Mouse (Mus musculus) kidney, embryonic 15.5 days (tissue): ENCODE measurements around the gene Rpl36a. TPM values are rescaled to one million over a fixed set of nuclear protein-coding genes. Genes with fewer than 3 reads are reported as not detected.
A peak's percentile ranks its signal among the peaks of the same experiment; 100 is the strongest.

ENCODE experiments used
- ATAC-seq: fragments of 200-750 bp; cut with Nextera tagmentation; replicated peaks from 2 replicates; pipeline ENCODE4 v1.8.0; 2017; ENCODE audit warnings: moderate TSS enrichment; ENCODE audit not compliant: low FRiP score
- H3K27ac ChIP-seq: fragments of 300-500 bp; sonication (generic); 2 replicates; pipeline ENCODE4 v1.5.1; 2015; ENCODE audit warnings: mild to moderate bottlenecking, inconsistent platforms
- H3K27me3 ChIP-seq: fragments of 300-500 bp; sonication (generic); 2 replicates; pipeline ENCODE4 v1.6.1; 2015; ENCODE audit warnings: inconsistent platforms
- H3K36me3 ChIP-seq: fragments of 300-500 bp; sonication (generic); 2 replicates; pipeline ENCODE4 v1.6.1; 2015; ENCODE audit warnings: inconsistent platforms
- H3K4me1 ChIP-seq: fragments of 300-500 bp; sonication (generic); 2 replicates; pipeline ENCODE4 v1.6.1; 2015; ENCODE audit warnings: inconsistent platforms
- H3K4me2 ChIP-seq: fragments of 300-500 bp; sonication (generic); 2 replicates; pipeline ENCODE4 v1.6.1; 2015; ENCODE audit warnings: moderate library complexity, mild to moderate bottlenecking, inconsistent platforms
- H3K4me3 ChIP-seq: fragments of 300-500 bp; sonication (generic); replicated peaks from 2 replicates; pipeline ENCODE4 v1.5.1; 2015; ENCODE audit warnings: mild to moderate bottlenecking, inconsistent platforms
- H3K9ac ChIP-seq: fragments of 300-500 bp; sonication (generic); 2 replicates; pipeline ENCODE4 v1.6.1; 2015; ENCODE audit warnings: mild to moderate bottlenecking, inconsistent platforms
- H3K9me3 ChIP-seq: fragments of 300-500 bp; sonication (generic); replicated peaks from 2 replicates; pipeline ENCODE4 v1.6.1; 2016; ENCODE audit warnings: inconsistent platforms
- WGBS: fragments of 180-500 bp; shearing (Covaris S2); methylation state at CpG from one replicate; pipeline ENCODE4 v1.1.7; 2015; ENCODE audit warnings: mixed read lengths; 5-methylcytosine and 5-hydroxymethylcytosine counted together
- polyA plus RNA-seq: library from polyadenylated mRNA; unstranded; fragments of >200 nt; fragmentation: Nextera tagmentation; extraction: Ambion mirVana; gene quantifications from 2 replicates; pipeline ENCODE4 v1.2.1, GENCODE M21; 2015

Gene Rpl36a
- polyA plus RNA-seq, 1 experiment from 2014 or later, result 426 TPM

DNA sequence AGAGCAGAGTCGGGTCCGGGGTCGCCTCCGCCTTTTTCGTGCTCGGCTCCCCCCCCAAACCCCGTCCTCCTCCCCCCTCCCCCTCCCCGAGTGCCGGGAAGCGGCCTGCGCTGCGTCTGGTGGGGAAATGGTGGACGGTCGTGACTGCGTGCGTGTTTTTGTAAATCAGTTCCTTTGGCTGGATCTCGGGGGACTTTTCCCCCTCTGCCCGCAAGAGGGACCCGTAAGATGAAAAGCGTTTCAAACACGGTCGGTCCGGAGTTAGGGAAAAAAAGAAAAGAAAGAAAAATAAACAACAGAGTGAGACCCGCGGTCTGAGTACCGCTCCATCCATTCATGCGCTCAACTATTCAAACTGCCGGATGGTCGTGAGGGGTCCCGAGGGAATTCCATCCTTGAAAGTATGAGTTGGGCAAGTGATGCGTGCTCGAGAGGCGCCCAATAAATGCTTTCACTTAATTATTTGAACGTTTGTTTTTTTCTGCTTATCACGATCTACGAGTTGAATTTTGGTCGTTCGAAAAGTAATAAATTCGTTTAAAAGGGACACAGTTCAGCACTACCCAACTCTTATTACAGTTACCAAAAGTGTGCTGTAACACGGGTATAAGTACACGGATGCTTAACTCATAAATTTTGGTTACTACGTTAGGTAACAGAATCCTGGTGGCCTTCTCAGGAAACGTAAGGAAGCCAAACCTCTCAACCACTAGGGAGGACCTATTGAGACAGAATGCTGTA, 16.1 kb downstream of the Rpl36a start:
- H3K4me2 ChIP-seq, result peak overlapping the region; percentile 55
- H3K4me3 ChIP-seq, result peak overlapping the region; percentile 58
- no peaks in the 10 kb centered on the region for H3K36me3 ChIP-seq
- H3K27ac ChIP-seq, result peak overlapping the region; percentile 93
- H3K9me3 ChIP-seq, result no peaks in the 10 kb centered on the region
- 19% methylated on average over 43 of the region's 43 CpGs for WGBS
- H3K27me3 ChIP-seq, result 0 out of 2 replicates have a peak, but pooled peaks cover 1% of the 10 kb centered on the region
- H3K9ac ChIP-seq, result peak overlapping the region; percentile 53
- ATAC-seq, result peak; percentile 82
- H3K4me1 ChIP-seq, result peaks cover 6% of the 10 kb centered on the region; the same call in 1 of the 2 replicates

DNA sequence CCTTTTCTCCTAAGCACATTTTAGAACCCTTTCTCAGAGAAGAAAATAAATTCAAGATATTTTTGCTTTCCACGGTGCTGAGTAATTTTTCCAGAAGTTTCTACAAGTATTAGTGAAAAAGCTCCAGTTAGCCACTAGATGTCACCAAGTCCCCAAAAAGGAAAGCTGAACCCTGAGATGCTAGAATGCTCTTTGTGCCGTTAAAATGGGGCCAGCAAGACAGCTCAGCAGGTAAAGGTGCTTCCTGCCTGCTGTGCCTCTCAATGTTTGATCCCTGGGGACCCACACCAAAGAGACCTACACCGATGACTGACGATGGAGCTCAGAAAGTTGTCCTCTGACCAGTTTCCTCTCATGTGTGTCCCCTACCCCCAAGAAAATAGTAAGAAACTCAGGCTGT, 24.0 kb downstream of the Rpl36a start:
- Histone ChIP-seq H3K4me2 (no peak overlapping the region), H3K9me3 (no peaks in the 10 kb centered on the region), H3K4me1 (no peaks in the 10 kb centered on the region), H3K4me3 (no peak overlapping the region), H3K9ac (no peak overlapping the region), H3K36me3 (0 out of 2 replicates have a peak, but pooled peaks cover 5% of the 10 kb centered on the region), H3K27me3 (no peaks in the 10 kb centered on the region), H3K27ac (no peak overlapping the region)
- 39% methylated on average over 4 of the region's 4 CpGs for WGBS
- ATAC-seq, result no peak

DNA sequence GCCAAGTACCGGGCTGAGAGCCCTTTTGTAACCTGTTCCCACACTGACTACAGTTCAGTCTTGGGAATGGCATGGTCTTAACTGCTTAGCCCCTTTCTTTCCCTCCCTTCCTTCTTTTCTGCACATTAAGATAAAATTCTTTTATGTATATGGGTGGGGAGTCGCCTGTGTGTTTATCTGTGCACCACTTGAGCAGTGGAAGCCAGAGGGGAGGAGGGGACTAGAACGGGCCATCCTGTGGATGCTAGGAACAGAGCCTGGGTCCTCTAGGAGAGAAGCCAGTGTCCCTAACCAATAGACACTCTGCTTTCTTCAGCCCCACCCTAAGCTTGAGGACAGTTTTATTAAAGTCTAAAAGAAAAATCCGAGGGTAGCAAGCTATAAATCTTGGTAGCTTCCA, 25.5 kb downstream of the Rpl36a start:
- Histone ChIP-seq H3K9me3 (no peaks in the 10 kb centered on the region), H3K27ac (no peak overlapping the region), H3K9ac (no peak overlapping the region), H3K4me3 (no peak overlapping the region), H3K27me3 (no peaks in the 10 kb centered on the region), H3K36me3 (0 out of 2 replicates have a peak, but pooled peaks cover 5% of the 10 kb centered on the region), H3K4me2 (no peak overlapping the region), H3K4me1 (no peaks in the 10 kb centered on the region)
- ATAC-seq, result no peak; the same call in 1 of the 2 replicates
- 64% methylated on average over 4 of the region's 4 CpGs for WGBS

DNA sequence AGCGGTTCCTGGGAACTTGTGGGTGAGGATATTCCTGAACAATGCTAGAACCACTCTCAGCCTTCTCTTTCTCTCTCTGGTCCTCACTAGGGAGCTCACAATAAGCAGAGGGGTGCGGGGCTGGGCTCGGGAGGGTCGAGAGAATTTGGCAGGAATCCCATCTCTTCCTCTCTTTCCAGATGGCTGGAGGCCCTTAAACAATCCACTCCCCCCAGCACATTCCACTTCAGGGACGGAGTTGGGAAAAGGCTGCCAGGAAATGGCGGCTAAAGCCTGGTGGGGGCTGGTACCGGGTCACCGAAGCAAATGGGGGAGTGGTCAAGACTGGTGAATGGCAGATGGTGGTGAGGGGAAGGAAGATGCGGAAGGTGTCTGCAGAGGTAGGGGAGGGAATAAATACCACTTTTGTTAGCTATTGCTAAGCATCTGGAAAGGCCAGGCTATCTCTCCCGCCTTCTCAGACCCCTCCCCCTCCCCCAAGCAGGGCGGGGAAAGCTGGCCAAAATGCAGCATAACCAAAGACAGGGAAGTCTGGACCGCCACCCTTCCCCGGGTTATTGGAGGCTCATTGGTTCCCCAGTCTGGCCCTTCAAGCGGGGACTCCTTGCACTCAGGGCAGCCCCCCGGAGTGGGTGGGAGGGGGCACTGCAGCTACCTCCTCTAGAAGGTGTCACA, 27.0 kb downstream of the Rpl36a start:
- Histone ChIP-seq H3K36me3 (0 out of 2 replicates have a peak, but pooled peaks cover 1% of the 10 kb centered on the region), H3K4me1 (no peaks in the 10 kb centered on the region), H3K9me3 (no peaks in the 10 kb centered on the region), H3K27ac (peak overlapping the region; percentile 94), H3K4me2 (peak overlapping the region; percentile 54), H3K27me3 (peaks cover 5% of the 10 kb centered on the region; the same call in 1 of the 2 replicates), H3K9ac (no peak overlapping the region), H3K4me3 (peak overlapping the region; percentile 33)
- peak; percentile 91 for ATAC-seq
- 14% methylated on average over 14 of the region's 15 CpGs for WGBS

DNA sequence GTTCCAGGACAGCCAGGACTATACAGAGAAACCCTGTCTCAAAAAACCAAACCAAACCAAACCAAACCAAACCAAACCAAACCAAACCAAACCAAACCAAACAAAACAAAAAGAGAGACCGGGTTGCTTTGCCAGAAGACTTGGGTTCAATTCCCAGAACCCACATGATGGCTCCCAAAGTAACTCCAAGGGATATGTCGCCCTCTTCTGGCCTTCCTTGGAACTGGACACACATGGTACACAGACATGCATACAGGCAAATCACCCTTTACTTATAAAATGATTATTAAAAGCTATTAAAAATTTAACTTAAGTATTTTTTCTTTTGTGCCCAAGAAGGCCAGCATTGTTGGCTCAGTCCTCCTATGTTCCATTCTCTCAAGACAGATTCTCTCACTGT, 28.9 kb downstream of the Rpl36a start:
- Histone ChIP-seq H3K4me2 (no peak overlapping the region), H3K27ac (no peak overlapping the region), H3K27me3 (peaks cover 12% of the 10 kb centered on the region; the same call in 1 of the 2 replicates), H3K4me3 (no peak overlapping the region), H3K9ac (no peak overlapping the region), H3K4me1 (no peaks in the 10 kb centered on the region), H3K36me3 (no peaks in the 10 kb centered on the region), H3K9me3 (no peaks in the 10 kb centered on the region)
- no peak for ATAC-seq
- 65% methylated on average over 2 of the region's 2 CpGs for WGBS

DNA sequence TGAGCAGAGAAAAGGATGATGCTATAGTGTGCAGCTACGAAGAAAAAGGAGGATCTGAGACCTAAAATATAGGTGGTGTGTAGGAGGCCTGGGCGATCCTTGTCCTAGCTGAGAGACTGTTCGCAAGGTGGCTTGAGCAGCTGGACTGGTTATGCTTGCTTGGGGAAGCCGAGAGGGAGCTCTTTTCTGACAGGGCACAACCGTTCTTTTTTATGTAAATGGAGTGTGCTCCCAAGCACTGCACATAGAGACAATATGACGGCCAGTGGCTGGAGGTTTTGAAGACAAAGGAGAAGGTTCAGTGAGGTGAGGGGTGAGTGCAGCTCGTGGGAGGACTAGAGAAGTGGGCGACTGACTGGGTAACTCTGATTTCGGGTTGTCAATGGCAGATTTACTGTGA, 34.2 kb downstream of the Rpl36a start:
- Histone ChIP-seq H3K4me1 (no peaks in the 10 kb centered on the region), H3K27ac (no peak overlapping the region), H3K4me3 (no peak overlapping the region), H3K9ac (no peak overlapping the region), H3K36me3 (no peaks in the 10 kb centered on the region), H3K4me2 (no peak overlapping the region), H3K27me3 (peaks cover 30% of the 10 kb centered on the region), H3K9me3 (no peaks in the 10 kb centered on the region)
- ATAC-seq, result no peak
- 43% methylated on average over 9 of the region's 9 CpGs for WGBS

DNA sequence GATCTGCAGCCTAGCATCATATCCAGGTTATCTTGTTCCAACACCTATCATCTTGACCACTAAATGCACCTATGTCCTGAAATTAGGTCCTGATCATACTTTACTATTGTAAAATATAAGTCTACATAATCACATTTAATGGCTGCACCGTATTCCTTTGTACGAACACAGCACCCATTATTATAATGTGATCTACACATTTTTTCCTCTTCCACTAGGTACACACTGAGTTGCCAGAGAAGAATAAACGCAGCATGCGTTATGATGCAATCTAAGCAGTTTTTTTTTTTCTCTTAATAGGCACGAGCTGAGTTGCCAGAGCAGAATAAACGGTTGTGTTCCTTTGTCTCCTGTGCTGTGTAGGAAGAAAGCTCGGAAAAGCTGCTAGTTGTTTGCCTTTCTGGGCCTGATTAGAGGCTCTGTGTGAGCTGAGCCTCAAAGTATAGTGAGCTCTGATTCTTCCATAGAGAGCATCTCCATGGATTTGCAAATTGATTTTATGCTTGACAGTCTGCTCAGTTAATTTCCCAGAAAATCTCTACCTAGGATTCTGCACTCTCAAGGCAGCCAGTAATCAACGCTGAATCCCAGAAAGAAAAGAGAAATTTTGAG, 34.9 kb downstream of the Rpl36a start:
- no peaks in the 10 kb centered on the region for H3K4me1 ChIP-seq
- no peaks in the 10 kb centered on the region for H3K9me3 ChIP-seq
- H3K9ac ChIP-seq, result no peak overlapping the region
- no peak for ATAC-seq
- no peak overlapping the region for H3K4me2 ChIP-seq
- peaks cover 30% of the 10 kb centered on the region for H3K27me3 ChIP-seq
- H3K4me3 ChIP-seq, result no peak overlapping the region
- WGBS, result 62% methylated on average over 8 of the region's 8 CpGs
- H3K36me3 ChIP-seq, result no peaks in the 10 kb centered on the region
- no peak overlapping the region for H3K27ac ChIP-seq

DNA sequence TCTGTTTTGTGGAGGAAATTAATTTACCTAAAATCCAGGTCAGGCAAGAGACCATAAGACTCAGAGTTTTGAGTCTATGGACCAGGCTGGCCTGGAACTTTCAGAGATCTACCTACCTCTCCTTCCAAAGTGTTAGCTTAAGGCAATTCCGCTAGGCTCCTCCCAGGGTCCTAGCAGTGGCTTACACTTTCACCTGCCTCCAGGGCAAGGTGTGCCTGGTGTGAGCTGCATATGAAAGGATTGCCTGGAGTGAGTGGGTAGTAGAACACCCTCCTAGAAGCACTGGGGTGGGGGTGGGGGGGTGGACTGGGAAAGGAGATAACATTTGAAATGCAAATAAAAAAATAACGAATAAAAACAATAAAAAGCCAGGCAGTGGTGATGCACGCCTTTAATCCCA, 36.2 kb downstream of the Rpl36a start:
- no peak overlapping the region for H3K4me3 ChIP-seq
- H3K9me3 ChIP-seq, result no peaks in the 10 kb centered on the region
- no peak overlapping the region for H3K4me2 ChIP-seq
- ATAC-seq, result no peak
- H3K27me3 ChIP-seq, result peaks cover 25% of the 10 kb centered on the region
- no peaks in the 10 kb centered on the region for H3K36me3 ChIP-seq
- no peaks in the 10 kb centered on the region for H3K4me1 ChIP-seq
- WGBS, result 84% methylated on average over 3 of the region's 3 CpGs
- no peak overlapping the region for H3K27ac ChIP-seq
- no peak overlapping the region for H3K9ac ChIP-seq

DNA sequence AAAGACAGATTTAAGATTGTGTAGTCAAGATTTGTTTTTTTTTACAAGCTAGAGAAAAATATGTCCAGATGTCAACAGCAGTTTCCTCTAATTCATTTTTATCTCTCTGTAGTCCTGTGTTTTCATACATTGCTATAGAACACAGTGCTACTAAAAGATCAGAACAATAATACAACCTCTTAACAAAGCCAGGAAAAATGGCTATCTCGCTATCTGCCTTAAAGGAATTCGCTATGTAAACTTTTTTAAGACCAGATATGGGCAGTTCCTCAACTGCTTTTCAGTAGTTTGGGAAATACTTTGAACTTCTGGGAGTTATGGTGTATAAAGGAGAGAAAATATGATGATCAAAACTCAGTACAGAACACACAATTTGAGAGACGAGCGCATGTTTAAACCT, 37.9 kb downstream of the Rpl36a start:
- Histone ChIP-seq H3K4me3 (no peak overlapping the region), H3K4me2 (no peak overlapping the region), H3K36me3 (no peaks in the 10 kb centered on the region), H3K27ac (no peak overlapping the region), H3K9me3 (no peaks in the 10 kb centered on the region), H3K27me3 (peaks cover 18% of the 10 kb centered on the region), H3K4me1 (no peaks in the 10 kb centered on the region), H3K9ac (no peak overlapping the region)
- 62% methylated on average over 4 of the region's 4 CpGs for WGBS
- no peak for ATAC-seq

DNA sequence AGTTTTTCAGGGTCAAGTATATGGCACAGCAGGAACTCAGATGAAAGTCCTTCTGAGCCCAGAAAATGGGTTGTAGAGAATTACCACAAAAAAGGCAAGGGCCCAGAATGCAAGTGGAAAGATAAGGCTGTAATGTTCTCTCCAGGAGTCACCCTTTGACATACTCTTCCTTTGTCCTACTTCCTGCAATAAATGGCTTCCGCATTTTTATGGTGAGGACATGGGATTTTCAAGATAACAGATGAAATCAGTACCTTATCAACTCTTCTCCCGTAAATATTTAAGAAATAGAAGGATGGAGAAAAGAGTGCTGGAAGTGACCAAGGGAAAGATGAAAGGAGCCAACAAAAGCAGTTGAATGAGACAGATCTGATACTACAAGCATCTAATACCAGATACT, 42.7 kb downstream of the Rpl36a start:
- Histone ChIP-seq H3K27me3 (peaks cover 4% of the 10 kb centered on the region; the same call in 1 of the 2 replicates), H3K9ac (no peak overlapping the region), H3K27ac (no peak overlapping the region), H3K4me2 (no peak overlapping the region), H3K9me3 (no peaks in the 10 kb centered on the region), H3K4me1 (no peaks in the 10 kb centered on the region), H3K36me3 (no peaks in the 10 kb centered on the region), H3K4me3 (no peak overlapping the region)
- WGBS, result 60% methylated on average over 2 of the region's 2 CpGs
- ATAC-seq, result no peak

DNA sequence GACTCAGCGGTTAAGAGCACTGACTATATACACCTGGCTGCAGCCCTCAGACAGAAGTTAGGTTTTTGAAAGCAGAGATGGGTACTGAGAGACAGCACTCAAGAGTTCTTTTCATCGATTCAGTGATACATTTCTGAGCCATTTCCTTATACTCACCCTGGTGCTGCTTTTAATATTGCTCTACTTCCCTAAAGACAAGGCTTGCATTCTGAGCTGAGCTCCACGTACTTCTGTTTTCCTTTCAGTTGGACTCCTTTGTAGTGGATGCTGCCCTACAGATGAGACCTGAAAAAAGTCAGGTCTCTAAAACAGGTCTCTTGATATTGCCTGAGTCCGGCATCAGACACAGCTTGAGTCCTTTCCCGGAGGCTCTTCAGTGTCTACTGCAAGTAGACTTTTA, 47.3 kb downstream of the Rpl36a start:
- Histone ChIP-seq H3K4me3 (no peak overlapping the region), H3K27me3 (peaks cover 9% of the 10 kb centered on the region; the same call in 1 of the 2 replicates), H3K36me3 (no peaks in the 10 kb centered on the region), H3K27ac (no peak overlapping the region), H3K4me2 (no peak overlapping the region), H3K4me1 (no peaks in the 10 kb centered on the region), H3K9me3 (no peaks in the 10 kb centered on the region), H3K9ac (no peak overlapping the region)
- 94% methylated on average over 5 of the region's 5 CpGs for WGBS
- ATAC-seq, result no peak

DNA sequence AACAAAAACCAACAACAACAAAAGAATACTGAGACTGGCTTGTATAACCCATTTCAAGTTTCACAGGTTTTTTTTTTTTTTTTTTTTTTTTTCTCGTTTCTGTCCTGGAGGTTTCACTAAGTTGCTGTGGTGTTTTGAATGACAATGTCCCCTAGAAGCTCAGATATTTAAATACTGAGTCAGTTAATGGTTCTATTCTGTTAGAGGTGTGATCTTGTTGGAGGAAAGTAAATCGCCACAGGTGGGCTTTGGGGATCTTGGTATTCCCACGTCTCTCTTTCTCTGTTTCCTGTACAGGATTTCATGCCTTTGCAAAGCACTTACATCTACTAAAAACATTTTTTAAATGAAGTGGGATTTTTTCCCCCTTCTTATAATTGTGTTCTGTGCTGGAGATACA, 49.7 kb downstream of the Rpl36a start:
- Histone ChIP-seq H3K9me3 (no peaks in the 10 kb centered on the region), H3K27ac (no peak overlapping the region), H3K9ac (no peak overlapping the region), H3K4me3 (no peak overlapping the region), H3K4me2 (no peak overlapping the region), H3K27me3 (peaks cover 9% of the 10 kb centered on the region; the same call in 1 of the 2 replicates), H3K4me1 (no peaks in the 10 kb centered on the region), H3K36me3 (no peaks in the 10 kb centered on the region)
- WGBS, result 46% methylated on average over 3 of the region's 3 CpGs
- ATAC-seq, result no peak
